Mouse (Mus musculus) forebrain, embryonic 16.5 days (tissue): ENCODE data around the gene Jpt1. TPM values are rescaled to one million over a fixed set of nuclear protein-coding genes. Genes with fewer than 3 reads are reported as not detected.
"Not testable (repeated sequence)": the region's sequence is repeated elsewhere in the genome, so short reads cannot be mapped to it uniquely, and the experiment has no call there.

Experiments
- ATAC-seq: fragments of 200-750 bp; cut with Nextera tagmentation; 2 replicates; pipeline ENCODE4 v1.8.0; 2017; ENCODE audit warnings: mild to moderate bottlenecking, moderate library complexity
- H3K27ac ChIP-seq: fragments of 300-500 bp; sonication (generic); 2 replicates; pipeline ENCODE4 v1.5.1; 2014; ENCODE audit warnings: low read length, control low read depth
- H3K27me3 ChIP-seq: fragments of 300-500 bp; sonication (generic); replicated peaks from 2 replicates; pipeline ENCODE4 v1.6.1; 2014; ENCODE audit warnings: low read length; ENCODE audit not compliant: control insufficient read depth, insufficient read depth
- H3K36me3 ChIP-seq: fragments of 300-500 bp; sonication (generic); 2 replicates; pipeline ENCODE4 v1.6.1; 2014; ENCODE audit not compliant: control insufficient read depth, insufficient read depth
- H3K4me1 ChIP-seq: fragments of 300-500 bp; sonication (generic); replicated peaks from 2 replicates; pipeline ENCODE4 v1.6.1; 2014; ENCODE audit warnings: low read length; ENCODE audit not compliant: control insufficient read depth, insufficient read depth
- H3K4me2 ChIP-seq: fragments of 300-500 bp; sonication (generic); 2 replicates; pipeline ENCODE4 v1.6.1; 2014; ENCODE audit warnings: mild to moderate bottlenecking, low read length, control low read depth
- H3K4me3 ChIP-seq: fragments of 300-500 bp; sonication (generic); replicated peaks from 2 replicates; pipeline ENCODE4 v1.5.1; 2014; ENCODE audit warnings: mild to moderate bottlenecking, low read length, control low read depth
- H3K9ac ChIP-seq: fragments of 300-500 bp; sonication (generic); replicated peaks from 2 replicates; pipeline ENCODE4 v1.6.1; 2014; ENCODE audit warnings: low read depth, low read length, control low read depth
- H3K9me3 ChIP-seq: fragments of 300-500 bp; sonication (generic); 2 replicates; pipeline ENCODE4 v1.6.1; 2016; ENCODE audit warnings: low read length; ENCODE audit not compliant: control insufficient read depth
- WGBS: fragments of 180-500 bp; shearing (Covaris S2); extraction: QIAGEN DNeasy Blood & Tissue Kit; methylation state at CpG from one replicate; pipeline ENCODE4 v1.1.7; 2014; 5-methylcytosine and 5-hydroxymethylcytosine counted together
- polyA plus RNA-seq: library from polyadenylated mRNA; unstranded; fragments of >200 nt; fragmentation: Nextera tagmentation; extraction: Ambion mirVana; gene quantifications from 2 replicates; pipeline ENCODE4 v1.2.1, GENCODE M21; 2015

Jpt1 gene
- polyA plus RNA-seq, 1 experiment from 2014 or later = 1,981 TPM

DNA sequence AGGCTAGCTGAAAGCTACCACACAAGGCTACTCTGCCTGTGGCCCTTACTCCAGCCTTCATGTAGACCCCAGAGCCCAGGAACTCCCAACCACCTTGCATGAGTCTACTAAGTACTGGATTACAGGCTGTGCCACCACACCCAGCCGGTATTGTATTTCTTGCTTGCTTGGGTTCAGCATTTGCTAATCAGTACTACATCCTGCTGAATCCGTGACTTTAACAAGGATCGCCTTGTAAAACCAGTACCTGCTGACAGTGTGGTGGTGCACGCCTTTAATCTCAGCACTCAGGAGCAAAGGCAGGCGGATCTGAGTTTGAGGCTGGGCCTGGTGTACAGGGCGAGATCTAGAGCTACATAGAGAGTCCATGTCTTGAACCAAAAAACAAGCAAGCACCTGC is 11.6 kb downstream of the Jpt1 start:
- no peaks in the 10 kb centered on the region for H3K9me3 ChIP-seq
- H3K4me2 ChIP-seq = no peak overlapping the region
- H3K27me3 ChIP-seq = no peaks in the 10 kb centered on the region
- H3K4me1 ChIP-seq = peaks cover 27% of the 10 kb centered on the region
- H3K9ac ChIP-seq = no peak overlapping the region
- peaks cover 34% of the 10 kb centered on the region for H3K36me3 ChIP-seq
- ATAC-seq = no peak
- 95% methylated on average over 6 of the region's 6 CpGs for WGBS
- no peak overlapping the region for H3K27ac ChIP-seq
- H3K4me3 ChIP-seq = no peak overlapping the region

GRCm38 (mm10) chr11:115496559-115496958 is 17.6 kb downstream of the Jpt1 start:
- H3K9me3 ChIP-seq, H3K4me2 ChIP-seq, H3K4me1 ChIP-seq, H3K4me3 ChIP-seq, H3K9ac ChIP-seq, H3K27ac ChIP-seq, ATAC-seq, H3K27me3 ChIP-seq: not testable (repeated sequence)
- peaks cover 29% of the 10 kb centered on the region for H3K36me3 ChIP-seq
- 91% methylated on average over 9 of the region's 9 CpGs for WGBS

DNA sequence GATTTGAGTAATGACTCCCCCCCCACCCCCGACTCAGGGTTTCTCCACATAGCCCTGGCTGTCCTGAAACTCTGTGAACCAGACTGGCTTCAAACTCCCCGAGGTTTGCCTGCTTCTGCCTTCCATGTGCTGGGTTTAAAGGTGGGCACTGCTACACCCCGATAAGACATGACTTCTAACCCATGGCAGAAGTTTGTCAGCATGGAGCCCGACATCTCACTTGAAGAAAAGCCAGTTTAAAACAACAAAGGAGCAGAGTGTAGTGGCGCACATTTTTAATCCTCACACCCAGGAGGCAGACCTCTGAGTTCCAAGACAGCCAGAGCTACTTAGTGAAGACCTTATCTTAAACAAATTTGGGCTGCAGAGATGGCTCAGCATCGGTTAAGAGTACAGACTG is 21.8 kb downstream of the Jpt1 start:
- peak overlapping the region; percentile 82 for H3K4me2 ChIP-seq
- 36% methylated on average over 6 of the region's 6 CpGs for WGBS
- H3K4me3 ChIP-seq = no peak overlapping the region
- peaks cover 4% of the 10 kb centered on the region for H3K36me3 ChIP-seq
- H3K27ac ChIP-seq = no peak overlapping the region
- peaks cover 15% of the 10 kb centered on the region for H3K4me1 ChIP-seq
- H3K9ac ChIP-seq = no peak overlapping the region; the same call in 1 of the 2 replicates
- ATAC-seq = no peak
- no peaks in the 10 kb centered on the region for H3K9me3 ChIP-seq
- no peaks in the 10 kb centered on the region for H3K27me3 ChIP-seq

- H3K27ac ChIP-seq = peak within 1 kb of the TSS; percentile 69
- H3K4me3 ChIP-seq = peak within 1 kb of the TSS; percentile 63
- H3K36me3 ChIP-seq = no peaks in the 10 kb centered on the region
- peaks cover 15% of the 10 kb centered on the region for H3K4me1 ChIP-seq
- peak within 1 kb of the TSS; percentile 82 for H3K4me2 ChIP-seq
- no peaks in the 10 kb centered on the region for H3K27me3 ChIP-seq
- no peaks in the 10 kb centered on the region for H3K9me3 ChIP-seq
- under 1% methylated on average over 43 of the region's 43 CpGs for WGBS
- H3K9ac ChIP-seq = peak within 1 kb of the TSS; percentile 60
- ATAC-seq = peak; percentile 91
Observed at GRCm38 (mm10) chr11:115491356-115492083, 22.7 kb downstream of the Jpt1 start, which contains the start of gene Nt5c. Gene Nt5c, minus strand, starts transcription at chr11:115491862.

GRCm38 (mm10) chr11:115490441-115491355 is 23.5 kb downstream of the Jpt1 start:
- peak overlapping the region; percentile 63 for H3K4me3 ChIP-seq
- WGBS = 24% methylated on average over 25 of the region's 25 CpGs
- peak; percentile 34; the same call in 1 of the 2 replicates for ATAC-seq

GRCm38 (mm10) chr11:115488551-115489104 is 25.6 kb downstream of the Jpt1 start:
- ATAC-seq = no peak
- no peak overlapping the region for H3K9ac ChIP-seq
- H3K27me3 ChIP-seq = no peaks in the 10 kb centered on the region
- H3K9me3 ChIP-seq = no peaks in the 10 kb centered on the region
- no peak overlapping the region for H3K27ac ChIP-seq
- H3K4me3 ChIP-seq = no peak overlapping the region
- H3K4me1 ChIP-seq = peaks cover 15% of the 10 kb centered on the region
- H3K36me3 ChIP-seq = no peaks in the 10 kb centered on the region
- WGBS = 85% methylated on average over 19 of the region's 19 CpGs
- no peak overlapping the region for H3K4me2 ChIP-seq

More at GRCm38 (mm10) chr11:115490441-115491355, 23.5 kb downstream of the Jpt1 start:
- no peaks in the 10 kb centered on the region for H3K36me3 ChIP-seq
- H3K27me3 ChIP-seq = no peaks in the 10 kb centered on the region
- H3K9me3 ChIP-seq = no peaks in the 10 kb centered on the region
- peak overlapping the region; percentile 82 for H3K4me2 ChIP-seq
- peak overlapping the region; percentile 60 for H3K9ac ChIP-seq
- H3K4me1 ChIP-seq = peaks cover 15% of the 10 kb centered on the region
- no peak overlapping the region for H3K27ac ChIP-seq

- H3K4me2 ChIP-seq = no peak overlapping the region
- no peak overlapping the region for H3K27ac ChIP-seq
- H3K4me3 ChIP-seq = no peak overlapping the region
- H3K9me3 ChIP-seq = no peaks in the 10 kb centered on the region
- ATAC-seq = no peak
- no peaks in the 10 kb centered on the region for H3K4me1 ChIP-seq
- H3K36me3 ChIP-seq = no peaks in the 10 kb centered on the region
- 26% methylated on average over 12 of the region's 12 CpGs for WGBS
- H3K27me3 ChIP-seq = no peaks in the 10 kb centered on the region
- no peak overlapping the region for H3K9ac ChIP-seq
Observed at GRCm38 (mm10) chr11:115485155-115485554, 29.0 kb downstream of the Jpt1 start.

GRCm38 (mm10) chr11:115483726-115484125 is 30.5 kb downstream of the Jpt1 start:
- 15% methylated on average over 6 of the region's 6 CpGs for WGBS
- no peaks in the 10 kb centered on the region for H3K36me3 ChIP-seq
- no peak overlapping the region for H3K4me2 ChIP-seq
- no peaks in the 10 kb centered on the region for H3K4me1 ChIP-seq
- no peak overlapping the region for H3K4me3 ChIP-seq
- H3K27ac ChIP-seq = no peak overlapping the region
- no peak overlapping the region for H3K9ac ChIP-seq
- no peaks in the 10 kb centered on the region for H3K27me3 ChIP-seq
- ATAC-seq = no peak
- no peaks in the 10 kb centered on the region for H3K9me3 ChIP-seq

GRCm38 (mm10) chr11:115483278-115483677 is 30.9 kb downstream of the Jpt1 start:
- Histone ChIP-seq H3K4me2 (no peak overlapping the region), H3K27ac (no peak overlapping the region), H3K4me1 (no peaks in the 10 kb centered on the region), H3K9me3 (no peaks in the 10 kb centered on the region), H3K36me3 (no peaks in the 10 kb centered on the region), H3K9ac (no peak overlapping the region), H3K4me3 (no peak overlapping the region), H3K27me3 (no peaks in the 10 kb centered on the region)
- no peak for ATAC-seq
- WGBS = 74% methylated on average over 11 of the region's 11 CpGs
